Mouse (Mus musculus) kidney, embryonic 15.5 days (tissue): ENCODE data around the gene Ccdc170. TPM values are rescaled to one million over a fixed set of nuclear protein-coding genes. Genes with fewer than 3 reads are reported as not detected.
A peak's percentile ranks its signal among the peaks of the same experiment; 100 is the strongest.

Experiments used
- ATAC-seq: fragments of 200-750 bp; cut with Nextera tagmentation; replicated peaks from 2 replicates; pipeline ENCODE4 v1.8.0; 2017; ENCODE audit warnings: moderate TSS enrichment; ENCODE audit not compliant: low FRiP score
- H3K27ac ChIP-seq: fragments of 300-500 bp; sonication (generic); 2 replicates; pipeline ENCODE4 v1.5.1; 2015; ENCODE audit warnings: mild to moderate bottlenecking, inconsistent platforms
- H3K27me3 ChIP-seq: fragments of 300-500 bp; sonication (generic); 2 replicates; pipeline ENCODE4 v1.6.1; 2015; ENCODE audit warnings: inconsistent platforms
- H3K36me3 ChIP-seq: fragments of 300-500 bp; sonication (generic); 2 replicates; pipeline ENCODE4 v1.6.1; 2015; ENCODE audit warnings: inconsistent platforms
- H3K4me1 ChIP-seq: fragments of 300-500 bp; sonication (generic); 2 replicates; pipeline ENCODE4 v1.6.1; 2015; ENCODE audit warnings: inconsistent platforms
- H3K4me2 ChIP-seq: fragments of 300-500 bp; sonication (generic); 2 replicates; pipeline ENCODE4 v1.6.1; 2015; ENCODE audit warnings: moderate library complexity, mild to moderate bottlenecking, inconsistent platforms
- H3K4me3 ChIP-seq: fragments of 300-500 bp; sonication (generic); replicated peaks from 2 replicates; pipeline ENCODE4 v1.5.1; 2015; ENCODE audit warnings: mild to moderate bottlenecking, inconsistent platforms
- H3K9ac ChIP-seq: fragments of 300-500 bp; sonication (generic); 2 replicates; pipeline ENCODE4 v1.6.1; 2015; ENCODE audit warnings: mild to moderate bottlenecking, inconsistent platforms
- H3K9me3 ChIP-seq: fragments of 300-500 bp; sonication (generic); replicated peaks from 2 replicates; pipeline ENCODE4 v1.6.1; 2016; ENCODE audit warnings: inconsistent platforms
- WGBS: fragments of 180-500 bp; shearing (Covaris S2); methylation state at CpG from one replicate; pipeline ENCODE4 v1.1.7; 2015; ENCODE audit warnings: mixed read lengths; 5-methylcytosine and 5-hydroxymethylcytosine counted together
- polyA plus RNA-seq: library from polyadenylated mRNA; unstranded; fragments of >200 nt; fragmentation: Nextera tagmentation; extraction: Ambion mirVana; gene quantifications from 2 replicates; pipeline ENCODE4 v1.2.1, GENCODE M21; 2015

The Ccdc170 gene
- polyA plus RNA-seq, 1 experiment from 2014 or later = 1.8 TPM

DNA sequence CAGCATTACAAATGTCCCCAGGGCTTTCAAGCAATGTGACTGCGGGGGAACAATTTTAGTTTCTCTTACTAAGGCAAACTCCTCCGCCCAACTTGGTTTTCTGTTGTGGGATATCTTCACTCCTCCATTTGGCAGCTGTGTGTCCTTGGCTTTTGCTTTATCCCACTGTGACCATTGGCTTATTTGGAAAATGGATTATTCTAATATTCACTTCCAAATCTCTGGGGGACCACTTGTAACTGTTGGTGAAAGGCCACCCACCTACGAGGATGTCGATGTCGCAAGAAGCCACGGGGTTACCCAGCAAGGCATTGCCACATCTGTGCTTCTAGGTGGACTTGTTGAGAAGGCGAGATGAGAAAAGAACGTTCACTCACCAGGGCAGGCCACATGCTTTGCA lies 607 bp upstream of the Ccdc170 start:
- no peaks in the 10 kb centered on the region for H3K36me3 ChIP-seq
- H3K4me3 ChIP-seq = no peak overlapping the region
- H3K9me3 ChIP-seq = no peaks in the 10 kb centered on the region
- no peak overlapping the region for H3K9ac ChIP-seq
- no peak for ATAC-seq
- H3K27ac ChIP-seq = no peak overlapping the region
- H3K4me2 ChIP-seq = no peak overlapping the region
- H3K4me1 ChIP-seq = 0 out of 2 replicates have a peak, but pooled peaks cover 7% of the 10 kb centered on the region
- H3K27me3 ChIP-seq = no peaks in the 10 kb centered on the region
- 83% methylated on average over 8 of the region's 8 CpGs for WGBS

DNA sequence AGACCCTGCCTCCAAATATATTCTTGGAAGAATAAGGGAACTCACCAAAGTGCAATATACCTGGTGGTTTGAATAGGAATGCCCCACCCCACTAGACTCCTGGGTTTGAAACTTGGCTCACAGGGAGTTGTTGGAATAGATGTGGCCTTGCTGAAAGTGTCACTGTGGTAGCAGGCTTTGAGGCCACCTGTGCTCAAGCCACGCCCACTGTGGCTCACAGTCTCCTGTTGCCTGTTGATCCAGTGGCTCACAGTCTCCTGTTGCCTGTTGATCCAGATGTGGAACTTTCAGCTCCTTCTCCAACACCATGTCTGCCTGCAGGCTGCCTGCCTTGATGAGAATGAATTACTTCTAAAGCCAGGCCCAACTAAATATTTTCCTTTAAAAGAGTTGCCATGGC lies 1.5 kb downstream of the Ccdc170 start:
- no peak overlapping the region for H3K4me3 ChIP-seq
- no peaks in the 10 kb centered on the region for H3K36me3 ChIP-seq
- H3K4me1 ChIP-seq = 0 out of 2 replicates have a peak, but pooled peaks cover 7% of the 10 kb centered on the region
- WGBS = 80% methylated on average over 1 of the region's 1 CpGs
- ATAC-seq = no peak
- H3K9me3 ChIP-seq = no peaks in the 10 kb centered on the region
- H3K4me2 ChIP-seq = no peak overlapping the region
- H3K9ac ChIP-seq = no peak overlapping the region
- no peaks in the 10 kb centered on the region for H3K27me3 ChIP-seq
- no peak overlapping the region for H3K27ac ChIP-seq

DNA sequence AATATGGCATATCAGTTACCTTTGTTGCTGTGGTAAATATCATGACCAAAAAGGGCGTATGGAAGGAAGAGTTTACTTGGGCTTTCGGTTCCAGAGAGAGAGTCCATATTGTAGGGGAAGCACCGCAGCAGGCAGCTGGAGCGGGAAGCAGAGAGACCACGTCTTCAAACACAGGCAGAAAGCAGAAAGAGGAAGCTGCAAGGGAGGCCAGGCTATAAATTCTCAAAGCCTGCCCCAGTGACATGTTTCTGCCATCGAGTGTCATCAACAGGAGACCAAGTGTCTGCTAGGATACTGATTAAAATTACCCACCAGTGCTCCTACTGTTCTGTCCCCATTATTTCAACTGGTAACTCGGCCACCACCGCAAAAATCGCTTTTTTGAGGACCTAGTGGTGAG lies 2.7 kb downstream of the Ccdc170 start:
- Histone ChIP-seq H3K27ac (no peak overlapping the region), H3K4me1 (0 out of 2 replicates have a peak, but pooled peaks cover 7% of the 10 kb centered on the region)

DNA sequence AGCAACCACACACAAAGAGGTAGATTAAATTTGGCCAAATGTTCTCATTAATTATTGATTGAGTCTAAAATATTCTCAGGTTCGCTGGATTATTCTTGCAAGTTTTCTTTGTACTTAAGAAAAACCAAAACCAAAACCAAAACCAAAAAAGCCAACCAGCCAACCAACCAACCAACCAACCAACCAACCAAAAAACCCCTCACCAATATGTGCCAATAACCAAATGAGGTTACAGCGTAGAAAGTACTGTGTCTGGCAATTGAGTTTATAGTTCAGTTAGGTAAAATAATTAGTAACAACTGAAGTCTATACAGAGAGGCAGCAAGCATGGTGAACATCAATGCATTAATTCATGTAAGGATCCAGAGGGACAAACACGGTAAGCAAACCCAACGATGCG lies 7.6 kb downstream of the Ccdc170 start:
- H3K9ac ChIP-seq = no peak overlapping the region
- no peaks in the 10 kb centered on the region for H3K27me3 ChIP-seq
- no peak overlapping the region for H3K4me3 ChIP-seq
- H3K4me2 ChIP-seq = no peak overlapping the region
- ATAC-seq = no peak
- 0 out of 2 replicates have a peak overlapping the region, but pooled peaks have one; percentile 24 for H3K27ac ChIP-seq
- no peaks in the 10 kb centered on the region for H3K9me3 ChIP-seq
- 68% methylated on average over 5 of the region's 5 CpGs for WGBS
- H3K4me1 ChIP-seq = 0 out of 2 replicates have a peak, but pooled peaks cover 3% of the 10 kb centered on the region
- H3K36me3 ChIP-seq = no peaks in the 10 kb centered on the region

More for the DNA sequence above, 2.7 kb downstream of the Ccdc170 start:
- Histone ChIP-seq H3K4me3 (no peak overlapping the region), H3K9me3 (no peaks in the 10 kb centered on the region), H3K36me3 (no peaks in the 10 kb centered on the region), H3K27me3 (no peaks in the 10 kb centered on the region), H3K9ac (no peak overlapping the region), H3K4me2 (no peak overlapping the region)
- ATAC-seq = no peak
- WGBS = 69% methylated on average over 9 of the region's 9 CpGs

DNA sequence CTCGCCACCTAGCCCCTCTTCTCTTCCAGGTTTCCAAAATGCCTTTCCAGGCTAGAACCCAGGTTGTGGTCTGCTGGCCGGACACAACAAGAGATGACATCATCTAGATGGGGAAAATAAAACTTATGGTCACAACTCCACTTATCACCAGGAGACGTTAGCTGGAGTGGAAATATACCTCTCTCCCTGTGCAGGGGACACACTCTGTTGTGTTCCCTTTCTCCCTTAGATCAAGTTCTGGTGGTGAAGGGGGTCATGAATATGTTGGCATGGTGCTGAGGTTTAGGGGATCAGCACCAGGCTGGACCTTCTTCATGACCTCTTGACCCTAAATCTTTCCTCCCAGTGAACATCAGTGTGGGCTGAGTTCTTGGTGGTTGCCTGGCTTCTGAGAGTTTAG lies 9.0 kb downstream of the Ccdc170 start:
- H3K27me3 ChIP-seq = no peaks in the 10 kb centered on the region
- H3K4me3 ChIP-seq = no peak overlapping the region
- H3K9me3 ChIP-seq = no peaks in the 10 kb centered on the region
- no peaks in the 10 kb centered on the region for H3K36me3 ChIP-seq
- no peak overlapping the region for H3K9ac ChIP-seq
- 0 out of 2 replicates have a peak, but pooled peaks cover 3% of the 10 kb centered on the region for H3K4me1 ChIP-seq
- H3K27ac ChIP-seq = peak overlapping the region; percentile 48
- WGBS = 52% methylated on average over 3 of the region's 3 CpGs
- no peak; the same call in 1 of the 2 replicates for ATAC-seq
- H3K4me2 ChIP-seq = 0 out of 2 replicates have a peak overlapping the region, but pooled peaks have one; percentile 21

DNA sequence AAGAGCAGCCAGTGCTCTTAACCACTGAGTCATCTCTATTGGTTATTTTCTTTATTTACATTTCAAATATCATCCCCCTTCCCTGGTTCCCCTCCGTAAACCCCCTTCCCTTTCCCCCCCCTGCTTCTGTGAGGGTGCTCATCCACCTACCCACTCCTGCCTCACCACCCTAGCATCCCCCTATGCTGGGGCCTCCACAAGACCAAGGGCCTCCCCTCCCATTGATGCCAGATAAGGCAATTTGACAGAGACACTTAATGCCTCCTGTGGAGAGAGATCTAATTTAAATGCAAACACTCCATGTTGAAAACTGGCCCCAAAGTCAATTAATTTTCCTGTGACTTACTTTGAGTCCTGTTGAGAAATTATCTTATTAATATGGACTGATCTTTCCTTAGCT lies 9.7 kb downstream of the Ccdc170 start:
- Histone ChIP-seq H3K36me3 (no peaks in the 10 kb centered on the region), H3K4me2 (no peak overlapping the region), H3K9me3 (no peaks in the 10 kb centered on the region), H3K4me1 (0 out of 2 replicates have a peak, but pooled peaks cover 3% of the 10 kb centered on the region), H3K27me3 (no peaks in the 10 kb centered on the region), H3K9ac (no peak overlapping the region), H3K4me3 (no peak overlapping the region), H3K27ac (no peak overlapping the region)
- WGBS = 73% methylated on average over 1 of the region's 1 CpGs
- ATAC-seq = no peak

DNA sequence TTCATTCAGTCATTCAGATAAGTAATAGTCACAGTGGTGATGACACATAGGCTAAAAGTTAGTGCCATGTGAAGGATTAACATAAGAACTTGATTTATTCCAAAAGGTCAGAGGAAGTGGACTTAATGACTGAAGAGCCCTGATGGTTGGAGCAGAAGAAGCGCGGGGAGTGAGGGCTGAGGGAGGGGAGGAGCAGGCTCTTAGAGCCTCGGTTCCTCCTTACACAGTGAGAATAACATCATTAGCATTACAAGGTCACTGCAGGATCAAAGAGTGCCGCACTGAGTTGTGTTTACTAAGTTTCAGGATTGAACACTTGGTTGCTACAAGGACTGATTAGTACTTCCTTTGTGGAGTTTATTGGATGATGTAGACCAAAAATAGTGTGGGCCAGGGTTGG lies 10.6 kb downstream of the Ccdc170 start:
- H3K27ac ChIP-seq = no peak overlapping the region
- H3K4me2 ChIP-seq = no peak overlapping the region
- no peaks in the 10 kb centered on the region for H3K27me3 ChIP-seq
- H3K9me3 ChIP-seq = no peaks in the 10 kb centered on the region
- no peak overlapping the region for H3K4me3 ChIP-seq
- H3K9ac ChIP-seq = no peak overlapping the region
- H3K36me3 ChIP-seq = no peaks in the 10 kb centered on the region
- ATAC-seq = 0 out of 2 replicates have a peak, but pooled peaks have one; percentile 56
- H3K4me1 ChIP-seq = 0 out of 2 replicates have a peak, but pooled peaks cover 3% of the 10 kb centered on the region
- WGBS = 21% methylated on average over 4 of the region's 4 CpGs

DNA sequence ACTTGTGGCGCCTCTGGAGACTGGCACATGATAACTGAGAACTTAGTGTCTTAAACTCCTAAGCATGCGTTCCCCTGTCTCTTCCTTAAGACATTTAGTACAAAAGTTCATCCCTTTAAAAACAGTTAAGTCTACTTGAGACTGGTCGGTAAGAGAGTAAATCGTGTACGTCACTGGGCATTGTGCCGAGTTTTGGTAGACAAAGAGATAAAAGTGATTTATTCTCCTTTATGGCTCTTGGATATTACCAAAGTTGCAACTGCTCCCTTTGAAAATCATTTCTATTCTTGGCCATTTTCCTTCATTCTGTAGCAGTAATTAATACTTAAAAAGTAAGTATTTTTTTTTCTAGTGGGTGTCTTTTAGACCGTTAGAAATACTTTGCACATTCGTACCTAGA lies 20.9 kb downstream of the Ccdc170 start:
- WGBS = 51% methylated on average over 8 of the region's 8 CpGs
- Histone ChIP-seq H3K36me3 (no peaks in the 10 kb centered on the region), H3K9ac (no peak overlapping the region), H3K4me2 (no peak overlapping the region), H3K27me3 (no peaks in the 10 kb centered on the region), H3K4me1 (no peaks in the 10 kb centered on the region), H3K9me3 (no peaks in the 10 kb centered on the region), H3K27ac (no peak overlapping the region), H3K4me3 (no peak overlapping the region)
- ATAC-seq = no peak

DNA sequence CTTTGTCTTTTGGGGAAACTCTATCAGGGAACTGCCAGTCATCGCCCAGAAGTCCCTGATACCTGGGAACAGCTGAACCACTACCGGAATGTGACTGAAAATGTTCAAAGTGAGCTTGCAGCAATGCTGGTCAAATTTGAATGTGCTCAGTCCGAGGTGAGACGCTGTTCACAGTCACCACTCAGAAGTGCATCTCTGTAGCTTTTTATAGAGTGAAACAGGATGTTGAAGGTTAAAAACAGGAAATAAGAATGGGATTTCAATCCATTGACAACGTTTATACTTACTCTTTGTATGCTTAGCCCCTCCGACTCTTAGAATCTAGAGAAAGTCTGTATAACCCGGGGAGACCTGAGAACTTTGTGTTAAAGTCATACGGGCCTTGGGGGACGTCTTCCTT lies 30.4 kb downstream of the Ccdc170 start:
- Histone ChIP-seq H3K4me2 (no peak overlapping the region), H3K4me3 (no peak overlapping the region), H3K4me1 (0 out of 2 replicates have a peak, but pooled peaks cover 3% of the 10 kb centered on the region), H3K27ac (no peak overlapping the region), H3K27me3 (no peaks in the 10 kb centered on the region), H3K36me3 (no peaks in the 10 kb centered on the region), H3K9ac (no peak overlapping the region), H3K9me3 (no peaks in the 10 kb centered on the region)
- no peak for ATAC-seq
- WGBS = 75% methylated on average over 9 of the region's 9 CpGs

DNA sequence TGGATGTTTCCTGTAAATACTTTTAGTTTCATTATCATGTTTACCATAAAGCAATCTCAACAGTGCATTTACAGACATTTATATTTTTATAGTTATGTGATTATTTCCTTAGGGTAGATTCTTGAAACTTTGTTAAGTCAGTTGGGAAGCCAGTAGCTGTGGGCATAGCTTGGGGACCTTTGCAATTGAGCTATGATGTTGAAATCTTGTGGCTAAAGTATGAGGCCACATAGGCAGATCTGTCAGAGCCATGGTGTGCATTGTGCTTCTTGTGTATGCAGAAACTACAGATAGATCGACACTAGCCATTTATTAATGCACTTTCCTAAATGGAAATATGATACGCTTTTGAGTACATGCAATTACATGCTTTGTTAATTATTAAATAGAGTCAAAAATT lies 35.3 kb downstream of the Ccdc170 start:
- no peak overlapping the region for H3K4me3 ChIP-seq
- no peak for ATAC-seq

DNA sequence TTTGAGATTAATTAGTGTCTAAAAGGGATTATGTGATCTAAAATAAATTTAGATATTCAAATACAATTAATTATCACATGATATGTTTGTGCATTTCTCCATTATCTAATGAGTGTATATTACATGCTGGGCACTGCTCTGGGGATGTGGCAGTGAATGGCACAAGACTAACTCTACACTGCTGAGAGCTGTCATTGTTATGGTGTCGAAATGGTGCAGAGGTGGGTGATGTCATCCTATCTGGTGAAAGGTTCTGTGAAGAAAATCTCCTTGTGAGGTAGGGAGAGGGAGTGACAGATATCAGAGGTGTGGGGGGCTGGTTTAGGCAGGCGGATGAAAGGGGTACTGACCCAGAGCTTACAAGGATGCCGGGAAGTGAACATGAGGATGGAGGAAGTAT lies 37.3 kb downstream of the Ccdc170 start:
- Histone ChIP-seq H3K27me3 (no peaks in the 10 kb centered on the region), H3K27ac (no peak overlapping the region), H3K36me3 (no peaks in the 10 kb centered on the region), H3K9ac (no peak overlapping the region), H3K4me1 (no peaks in the 10 kb centered on the region), H3K4me2 (no peak overlapping the region), H3K9me3 (peaks cover 3% of the 10 kb centered on the region), H3K4me3 (no peak overlapping the region)
- WGBS = 81% methylated on average over 3 of the region's 3 CpGs
- no peak for ATAC-seq

More for the DNA sequence above, 35.3 kb downstream of the Ccdc170 start:
- H3K4me2 ChIP-seq = no peak overlapping the region
- peaks cover 3% of the 10 kb centered on the region for H3K9me3 ChIP-seq
- no peak overlapping the region for H3K27ac ChIP-seq
- no peaks in the 10 kb centered on the region for H3K36me3 ChIP-seq
- WGBS = 76% methylated on average over 2 of the region's 2 CpGs
- H3K4me1 ChIP-seq = no peaks in the 10 kb centered on the region
- no peaks in the 10 kb centered on the region for H3K27me3 ChIP-seq
- H3K9ac ChIP-seq = no peak overlapping the region

DNA sequence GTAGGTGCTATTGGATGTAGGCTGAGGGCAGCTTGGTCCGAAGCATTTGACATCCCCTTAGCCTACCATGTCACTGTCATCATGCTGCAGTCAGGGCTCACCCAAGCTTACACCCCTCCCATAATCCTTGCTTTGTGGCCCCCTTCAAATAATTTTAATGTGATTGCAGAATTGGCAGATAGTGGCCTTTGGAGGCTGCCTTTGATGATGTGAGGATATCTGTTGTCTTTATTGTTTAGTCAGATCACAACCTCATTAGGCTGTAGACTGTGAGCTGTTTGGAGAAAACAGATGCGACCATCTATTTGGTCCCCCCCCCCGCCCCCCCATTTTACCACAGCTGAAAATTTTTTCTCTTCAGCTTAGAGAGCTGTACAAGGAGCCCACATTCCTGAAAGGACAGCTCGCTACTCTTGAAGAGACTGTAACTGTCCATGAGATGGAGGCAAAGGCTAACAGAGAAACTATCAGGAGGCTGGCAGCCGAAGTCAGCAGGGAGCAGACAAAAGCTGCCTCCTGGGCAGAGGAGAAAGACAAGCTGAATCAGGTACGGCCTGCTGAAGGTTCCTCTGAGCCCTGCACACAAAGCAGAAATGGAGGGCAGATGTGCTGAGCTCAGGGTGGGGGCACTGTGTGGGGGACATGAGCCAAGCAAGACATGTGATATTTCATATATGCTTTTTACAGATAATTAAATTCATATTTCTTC lies 38.2 kb downstream of the Ccdc170 start:
- no peaks in the 10 kb centered on the region for H3K27me3 ChIP-seq
- no peak; the same call in 1 of the 2 replicates for ATAC-seq
- 65% methylated on average over 6 of the region's 6 CpGs for WGBS

More for the DNA sequence above, 38.2 kb downstream of the Ccdc170 start:
- no peaks in the 10 kb centered on the region for H3K36me3 ChIP-seq
- peaks cover 3% of the 10 kb centered on the region for H3K9me3 ChIP-seq
- no peak overlapping the region for H3K4me2 ChIP-seq
- no peak overlapping the region for H3K9ac ChIP-seq
- no peak overlapping the region for H3K4me3 ChIP-seq
- no peaks in the 10 kb centered on the region for H3K4me1 ChIP-seq
- no peak overlapping the region for H3K27ac ChIP-seq
